Mouse (Mus musculus) right cerebral cortex, postnatal 14 days (tissue): ENCODE measurements around the gene Prx.
A peak's percentile ranks its signal among the peaks of the same experiment; 100 is the strongest.

ENCODE experiments used
- DNase-seq: peaks from one replicate; pipeline ENCODE4 v3.0.0; 2022

Gene Prx

GRCm38 (mm10) chr7:27526039-27526827 lies 27.1 kb downstream of the Prx start:
- DNase-seq: peak; percentile 82

- no peak for DNase-seq
Observed at GRCm38 (mm10) chr7:27529070-27529469, 29.9 kb downstream of the Prx start.

- DNase-seq: no peak
Observed at GRCm38 (mm10) chr7:27530937-27531336, 31.8 kb downstream of the Prx start.

- DNase-seq: no peak
Observed at GRCm38 (mm10) chr7:27531707-27532106, 32.6 kb downstream of the Prx start.

GRCm38 (mm10) chr7:27532480-27533050 lies 33.4 kb downstream of the Prx start:
- no peak for DNase-seq

- no peak for DNase-seq
Observed at GRCm38 (mm10) chr7:27535386-27535785, 36.3 kb downstream of the Prx start.

GRCm38 (mm10) chr7:27536618-27537017 lies 37.5 kb downstream of the Prx start:
- no peak for DNase-seq

GRCm38 (mm10) chr7:27537998-27538397 lies 38.9 kb downstream of the Prx start:
- no peak for DNase-seq

- no peak for DNase-seq
Observed at GRCm38 (mm10) chr7:27538797-27539196, 39.7 kb downstream of the Prx start.

- no peak for DNase-seq
Observed at GRCm38 (mm10) chr7:27540521-27540920, 41.4 kb downstream of the Prx start.

- DNase-seq: no peak
Observed at GRCm38 (mm10) chr7:27540935-27541334, 41.8 kb downstream of the Prx start.

- peak; percentile 84 for DNase-seq
Observed at GRCm38 (mm10) chr7:27541431-27541830, 42.3 kb downstream of the Prx start.

GRCm38 (mm10) chr7:27541922-27542321 lies 42.8 kb downstream of the Prx start:
- DNase-seq: no peak

GRCm38 (mm10) chr7:27542392-27543033 lies 43.4 kb downstream of the Prx start:
- DNase-seq: peak; percentile 91

- no peak for DNase-seq
Observed at GRCm38 (mm10) chr7:27543065-27543464, 43.9 kb downstream of the Prx start.

- no peak for DNase-seq
Observed at GRCm38 (mm10) chr7:27543851-27544250, 44.7 kb downstream of the Prx start.

- no peak for DNase-seq
Observed at GRCm38 (mm10) chr7:27544675-27545370, 45.7 kb downstream of the Prx start.

- DNase-seq: no peak
Observed at GRCm38 (mm10) chr7:27549597-27549996, 50.5 kb downstream of the Prx start.

- no peak for DNase-seq
Observed at GRCm38 (mm10) chr7:27552070-27552469, 52.9 kb downstream of the Prx start.

- DNase-seq: peak; percentile 95
Observed at GRCm38 (mm10) chr7:27552931-27553513, 53.9 kb downstream of the Prx start, which contains the start of the genes Pld3 and 2310022A10Rik. Gene Pld3, minus strand, starts transcription at chr7:27553218. Gene 2310022A10Rik, plus strand, starts transcription at chr7:27553233.

GRCm38 (mm10) chr7:27560291-27560887 lies 61.3 kb downstream of the Prx start:
- DNase-seq: no peak

- no peak for DNase-seq
Observed at GRCm38 (mm10) chr7:27560978-27561377, 61.9 kb downstream of the Prx start.
